Mouse (Mus musculus): ENCODE results near the gene 1600012H06Rik.
A peak's percentile ranks its signal among the peaks of the same experiment; 100 is the strongest.
"Not testable (repeated sequence)": the region's sequence is repeated elsewhere in the genome, so short reads cannot be mapped to it uniquely, and the experiment has no call there.

1600012H06Rik gene

GRCm38 (mm10) chr17:14944551-14944950 is 1.6 kb downstream of the 1600012H06Rik start:
- DNase-seq (ENCODE audit: low spot score in 2 of 2): no peak

GRCm38 (mm10) chr17:14949161-14949827 is 6.3 kb downstream of the 1600012H06Rik start:
- DNase-seq (ENCODE audit: low spot score in 2 of 2): no peak

- DNase-seq (ENCODE audit: low spot score in 2 of 2): no peak
Measured at GRCm38 (mm10) chr17:14953452-14953851, 10.5 kb downstream of the 1600012H06Rik start.

- DNase-seq (ENCODE audit: low spot score in 2 of 2): no peak
Measured at GRCm38 (mm10) chr17:14958686-14959327, 15.8 kb downstream of the 1600012H06Rik start.

- DNase-seq (ENCODE audit: low spot score in 2 of 2): no peak
Measured at GRCm38 (mm10) chr17:14959979-14960378, 17.0 kb downstream of the 1600012H06Rik start.

GRCm38 (mm10) chr17:14960520-14960919 is 17.5 kb downstream of the 1600012H06Rik start:
- peak in 1 of 2 experiments; percentile 16 for DNase-seq (ENCODE audit: low spot score in 2 of 2)

- DNase-seq (ENCODE audit: low spot score in 2 of 2): peak; percentile 22 to 26
Measured at GRCm38 (mm10) chr17:14960951-14961556, 18.1 kb downstream of the 1600012H06Rik start, which contains the start of gene Phf10. TSS of gene Phf10 (minus strand) at chr17:14961273.

GRCm38 (mm10) chr17:14961557-14962154 is 18.7 kb downstream of the 1600012H06Rik start:
- DNase-seq (ENCODE audit: low spot score in 2 of 2): not testable (repeated sequence)

- not testable (repeated sequence) for DNase-seq (ENCODE audit: low spot score in 2 of 2)
Measured at GRCm38 (mm10) chr17:14968373-14968913, 25.5 kb downstream of the 1600012H06Rik start.

- not testable (repeated sequence) for DNase-seq (ENCODE audit: low spot score in 2 of 2)
Measured at GRCm38 (mm10) chr17:14977718-14978361, 34.9 kb downstream of the 1600012H06Rik start.

- DNase-seq (ENCODE audit: low spot score in 2 of 2): not testable (repeated sequence)
Measured at GRCm38 (mm10) chr17:14978362-14979038, 35.5 kb downstream of the 1600012H06Rik start, which contains the start of the genes 9030025P20Rik and Gm3417. TSS of gene 9030025P20Rik (plus strand) at chr17:14978468. TSS of gene Gm3417 (minus strand) at chr17:14978790.

- DNase-seq (ENCODE audit: low spot score in 2 of 2): peak in 1 of 2 experiments; percentile 11
Measured at GRCm38 (mm10) chr17:14990116-14990702, 47.2 kb downstream of the 1600012H06Rik start.

- DNase-seq (ENCODE audit: low spot score in 2 of 2): not testable (repeated sequence)
Measured at GRCm38 (mm10) chr17:14992522-14993138, 49.6 kb downstream of the 1600012H06Rik start.

GRCm38 (mm10) chr17:14993139-14993832 is 50.3 kb downstream of the 1600012H06Rik start:
- not testable (repeated sequence) for DNase-seq (ENCODE audit: low spot score in 2 of 2)

- DNase-seq (ENCODE audit: low spot score in 2 of 2): not testable (repeated sequence)
Measured at GRCm38 (mm10) chr17:14994140-14994539, 51.2 kb downstream of the 1600012H06Rik start.

GRCm38 (mm10) chr17:15000047-15000446 is 57.1 kb downstream of the 1600012H06Rik start:
- not testable (repeated sequence) for DNase-seq (ENCODE audit: low spot score in 2 of 2)

GRCm38 (mm10) chr17:15009088-15009487 is 66.1 kb downstream of the 1600012H06Rik start:
- DNase-seq (ENCODE audit: low spot score in 2 of 2): not testable (repeated sequence)

All from cerebellum, postnatal 4 days (tissue).